Mouse (Mus musculus) ovary, postnatal 36 days (tissue): ENCODE measurements at regions not wholly inside any gene's neighbourhood (a gene's known extent, or its start where the extent isn't known, plus 50 kb on each side); places are given as distances from the start of the nearest gene placed in this dataset.

Experiments
- DNase-seq: peaks from one replicate; pipeline ENCODE4 v3.0.0; 2022; ENCODE audit warnings: low spot score, mixed read lengths

DNA sequence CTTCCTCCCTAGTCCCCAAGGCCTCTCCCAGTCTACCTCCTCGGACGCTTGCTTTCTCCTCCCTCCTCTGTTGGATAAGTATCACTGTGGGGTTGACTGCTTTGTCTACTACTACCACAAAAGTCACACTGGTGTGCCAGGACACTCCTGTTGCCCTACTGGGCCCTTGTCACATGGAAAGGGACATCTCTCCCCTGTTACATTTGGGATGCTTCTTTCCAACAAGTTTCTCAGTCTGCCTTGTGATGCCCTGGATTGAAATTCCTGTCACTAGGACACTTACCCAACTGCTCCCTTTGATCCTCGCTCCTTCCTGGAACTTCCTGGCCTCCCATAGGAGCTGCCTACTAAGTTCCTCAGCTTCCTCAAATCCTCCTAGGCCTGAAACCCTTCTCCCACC lies 501.9 kb upstream of the Nox3 start:
- no peak for DNase-seq

GRCm38 (mm10) chr17:4199698-4200153 lies 503.7 kb upstream of the Nox3 start:
- no peak for DNase-seq

DNA sequence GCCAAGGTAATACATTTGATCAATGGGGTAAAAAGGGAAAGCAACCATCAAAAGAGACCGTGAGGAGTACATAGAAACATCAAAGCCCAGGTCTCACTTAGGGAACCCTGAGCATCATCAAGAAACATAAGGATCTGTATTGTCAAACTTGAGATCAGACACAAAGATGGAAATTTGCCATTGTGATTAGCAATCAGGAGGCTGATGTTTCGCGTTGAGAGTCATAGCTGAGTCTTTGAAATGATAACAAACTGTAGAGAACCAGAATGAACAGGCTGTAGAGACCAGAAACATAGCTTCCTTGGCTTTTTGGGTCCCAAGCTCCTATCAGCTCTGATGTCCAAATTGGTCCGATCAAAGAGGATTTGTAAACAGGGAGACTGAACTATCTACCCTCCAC lies 505.2 kb upstream of the Nox3 start:
- no peak for DNase-seq

DNA sequence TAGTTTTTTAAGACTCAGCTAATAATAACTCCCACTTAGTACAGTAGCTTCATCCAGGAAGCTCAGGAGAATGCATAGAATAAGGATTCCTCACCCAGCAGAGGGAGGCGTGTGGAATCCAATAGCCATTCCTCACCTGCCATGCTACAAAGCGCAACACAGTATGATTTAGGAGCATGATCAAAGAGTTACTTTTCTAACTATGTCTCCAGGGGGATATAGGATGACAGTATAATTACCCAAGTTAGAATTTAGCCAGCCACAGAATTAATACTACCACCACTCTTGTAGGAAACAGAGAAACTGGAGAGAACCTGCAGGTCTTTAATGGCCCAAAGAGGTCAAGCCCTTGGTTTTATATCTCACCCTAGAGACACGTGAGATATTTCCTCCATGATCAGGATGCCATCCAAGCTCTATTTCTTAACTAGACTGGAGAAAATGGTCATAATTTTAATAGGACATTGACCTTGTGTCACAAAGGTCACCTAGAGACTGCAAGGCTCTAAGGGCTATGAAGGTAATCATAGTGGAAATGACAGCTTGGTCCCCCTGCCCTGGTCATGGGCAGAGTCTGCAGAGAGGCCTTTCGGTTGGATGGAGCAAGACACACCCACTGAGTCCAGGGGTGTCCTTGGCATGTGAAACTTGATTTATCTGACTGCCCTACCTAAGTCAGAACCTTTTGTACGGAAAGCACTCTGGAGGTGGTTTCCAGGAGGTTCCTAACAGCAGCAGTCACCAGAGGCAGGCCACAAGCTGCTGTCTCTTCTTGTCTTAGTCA lies 512.3 kb upstream of the Nox3 start:
- no peak for DNase-seq

DNA sequence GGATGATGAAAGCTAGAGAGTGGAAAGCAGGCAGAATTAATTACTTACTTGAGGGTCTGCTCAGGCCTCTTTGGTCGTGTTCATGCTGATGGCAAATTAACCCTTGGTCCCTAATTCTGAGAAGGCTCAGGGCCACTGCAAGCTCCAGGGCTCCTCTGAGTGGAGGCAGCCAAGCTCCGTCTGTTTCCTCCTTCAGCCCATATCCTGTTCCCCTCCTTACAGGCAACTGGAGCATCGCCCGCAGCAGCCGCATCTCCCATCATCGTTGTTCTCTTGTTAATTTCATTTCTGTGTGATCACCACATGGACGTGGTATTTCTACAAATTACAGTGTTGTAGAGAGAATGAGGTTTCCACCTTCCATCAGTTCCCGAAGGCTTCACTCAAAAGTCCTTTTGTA lies 513.6 kb upstream of the Nox3 start:
- DNase-seq, result no peak

- DNase-seq, result no peak
Measured at GRCm38 (mm10) chr17:4212586-4212985, 516.5 kb upstream of the Nox3 start.

- no peak for DNase-seq
Measured at GRCm38 (mm10) chr17:4214970-4215369, 518.9 kb upstream of the Nox3 start.

- DNase-seq, result no peak
Measured at GRCm38 (mm10) chr17:4216203-4216602, 520.1 kb upstream of the Nox3 start.

DNA sequence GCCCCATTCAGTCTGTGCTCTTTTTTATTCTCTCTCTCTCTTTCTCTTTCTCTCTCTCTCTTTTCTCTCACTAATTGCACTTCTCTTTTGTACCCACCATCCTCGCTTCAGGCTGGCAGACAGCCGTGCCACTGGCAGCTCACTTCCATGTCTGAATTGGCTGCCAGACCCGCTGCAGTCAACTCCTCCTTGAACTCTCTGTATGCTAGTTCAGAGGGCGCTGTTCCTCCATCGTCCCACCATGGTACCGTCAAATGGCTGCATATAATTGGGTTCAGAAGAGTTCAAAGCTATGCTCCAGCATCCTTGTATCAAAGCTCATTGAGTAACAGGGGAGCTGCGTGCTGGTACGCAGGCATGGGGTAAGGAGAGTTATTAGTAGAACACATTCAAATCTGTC lies 520.7 kb upstream of the Nox3 start:
- DNase-seq, result no peak

- no peak for DNase-seq
Measured at GRCm38 (mm10) chr17:4220661-4221360, 524.8 kb upstream of the Nox3 start.

DNA sequence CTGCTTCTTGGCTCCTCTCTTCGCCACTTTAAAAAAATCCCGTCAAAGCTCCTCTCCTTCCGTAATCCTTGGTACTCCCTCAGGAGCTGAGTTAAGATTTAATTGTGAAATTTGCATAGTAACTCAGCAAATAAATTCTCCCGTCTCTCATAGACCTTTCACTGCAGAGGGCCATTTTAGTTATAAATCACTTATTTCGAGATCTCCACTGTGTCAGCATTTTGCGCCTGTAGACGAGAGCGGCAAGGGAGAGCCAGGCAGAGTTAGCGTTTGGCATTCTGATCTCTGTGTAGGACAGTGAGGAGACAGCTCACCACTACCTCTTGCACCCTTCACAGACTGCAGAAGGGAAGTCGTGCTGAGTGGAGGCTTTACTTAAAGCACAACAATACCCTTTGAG lies 531.8 kb upstream of the Nox3 start:
- DNase-seq, result no peak

DNA sequence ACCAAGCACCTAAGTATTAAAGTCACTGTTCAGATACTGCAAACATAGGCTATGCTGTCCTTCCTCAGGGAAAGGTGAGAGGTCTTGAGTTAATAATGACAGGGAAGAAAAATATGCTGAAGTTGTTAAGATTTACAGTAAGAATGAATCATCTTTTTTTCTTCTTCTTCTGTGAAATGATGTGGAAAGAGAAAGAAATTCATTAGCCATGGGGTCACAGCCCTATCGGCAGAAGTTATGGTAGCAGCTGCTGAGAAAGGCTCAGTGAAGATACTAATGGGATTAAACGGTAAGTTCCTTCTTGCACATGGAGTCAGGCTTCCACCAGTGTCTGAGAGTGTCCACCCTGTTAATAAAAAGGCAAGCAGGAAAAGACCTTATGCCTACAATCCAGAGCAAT lies 533.9 kb upstream of the Nox3 start:
- DNase-seq, result no peak

DNA sequence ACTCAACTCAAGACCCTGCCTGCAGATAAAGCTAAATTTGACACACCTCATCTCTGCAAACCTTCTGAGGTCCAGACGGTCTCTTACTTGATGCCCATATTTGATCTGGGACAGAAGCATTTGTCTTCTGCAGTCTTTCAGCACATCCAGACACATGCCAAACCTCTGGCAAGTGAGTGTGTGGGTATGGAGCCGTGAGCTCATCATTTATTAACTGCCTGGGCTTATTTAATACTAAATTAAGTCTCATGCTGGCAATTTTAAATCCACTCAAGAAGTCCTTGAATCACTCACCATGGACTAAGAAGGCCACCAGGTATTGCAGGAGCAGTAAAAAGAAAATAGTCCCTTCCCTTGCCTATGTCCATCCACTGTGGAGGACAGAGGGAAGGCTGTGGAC lies 554.4 kb upstream of the Nox3 start:
- DNase-seq, result no peak

GRCm38 (mm10) chr17:4265471-4265870 lies 569.4 kb upstream of the Nox3 start:
- no peak for DNase-seq

DNA sequence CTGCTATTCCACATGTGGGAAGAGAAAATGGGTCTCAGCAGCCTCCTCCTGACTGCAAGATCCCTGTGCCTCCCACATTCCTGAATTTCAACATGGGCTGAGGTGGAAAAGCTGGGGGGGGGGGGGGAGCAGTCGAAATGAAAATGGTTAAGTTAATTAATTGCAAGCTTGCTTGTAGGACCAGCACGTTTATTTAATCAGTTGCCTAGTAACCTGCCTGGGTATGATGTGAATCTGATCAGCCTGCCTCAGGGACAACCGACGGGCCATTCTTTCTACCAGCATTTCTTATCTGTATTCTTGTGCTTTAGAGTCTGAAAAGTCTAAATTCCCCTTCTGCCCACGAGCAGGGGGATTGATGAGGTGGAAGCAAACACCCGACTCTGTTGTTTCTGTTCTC lies 569.9 kb upstream of the Nox3 start:
- DNase-seq, result no peak

- no peak for DNase-seq
Measured at GRCm38 (mm10) chr17:4266487-4266886, 570.4 kb upstream of the Nox3 start.

DNA sequence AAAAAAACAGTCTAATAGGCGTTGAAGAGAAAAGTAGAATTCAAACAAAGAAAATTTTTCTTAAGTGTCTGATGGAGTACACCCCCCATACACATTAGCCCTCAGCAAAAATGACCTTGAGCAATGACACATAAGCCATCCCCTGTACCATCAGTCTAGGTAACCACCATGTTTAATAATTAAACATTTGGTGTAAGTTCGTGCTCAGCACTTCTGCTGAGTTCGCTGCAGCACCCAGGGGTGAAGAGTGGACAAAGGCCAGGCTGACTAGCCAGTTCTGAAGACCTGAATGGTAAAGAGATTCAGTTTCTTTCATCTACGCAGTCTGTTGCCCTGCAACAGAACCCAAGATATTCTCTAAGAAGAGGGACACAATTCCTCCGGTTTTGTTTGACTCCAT lies 572.3 kb upstream of the Nox3 start:
- no peak for DNase-seq

- DNase-seq, result no peak
Measured at GRCm38 (mm10) chr17:4272456-4272855, 576.4 kb upstream of the Nox3 start.

- no peak for DNase-seq
Measured at GRCm38 (mm10) chr17:4276722-4277121, 580.7 kb upstream of the Nox3 start.

DNA sequence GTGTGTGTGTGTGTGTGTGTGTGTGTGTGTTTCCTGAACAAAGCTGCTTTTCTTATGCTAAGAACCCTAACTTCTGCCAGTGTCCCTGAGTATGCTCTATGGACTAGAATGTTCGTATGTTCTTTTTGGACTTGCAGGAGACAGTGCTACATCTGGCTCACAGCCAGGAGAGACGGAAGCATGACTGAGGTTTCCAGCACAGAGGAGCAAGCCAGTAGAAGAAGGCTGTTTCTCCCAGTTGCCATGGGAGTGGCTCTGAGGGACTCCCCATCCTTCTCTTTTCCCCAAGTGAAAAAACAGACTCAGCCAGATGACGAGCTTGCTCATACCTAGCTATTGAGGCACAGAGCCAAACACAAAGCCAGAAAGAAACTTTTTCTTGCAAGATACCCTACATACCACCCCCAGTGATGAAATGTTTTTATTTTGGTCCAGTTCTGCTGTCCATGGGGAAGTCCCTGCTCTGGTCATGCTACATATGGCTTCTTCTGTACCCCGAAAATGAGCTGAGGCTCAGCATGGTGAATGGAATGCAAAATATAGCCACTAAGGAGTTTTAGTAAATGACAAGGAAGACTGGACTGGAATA lies 582.3 kb upstream of the Nox3 start:
- no peak for DNase-seq

GRCm38 (mm10) chr17:4281451-4281850 lies 585.4 kb upstream of the Nox3 start:
- DNase-seq, result no peak

DNA sequence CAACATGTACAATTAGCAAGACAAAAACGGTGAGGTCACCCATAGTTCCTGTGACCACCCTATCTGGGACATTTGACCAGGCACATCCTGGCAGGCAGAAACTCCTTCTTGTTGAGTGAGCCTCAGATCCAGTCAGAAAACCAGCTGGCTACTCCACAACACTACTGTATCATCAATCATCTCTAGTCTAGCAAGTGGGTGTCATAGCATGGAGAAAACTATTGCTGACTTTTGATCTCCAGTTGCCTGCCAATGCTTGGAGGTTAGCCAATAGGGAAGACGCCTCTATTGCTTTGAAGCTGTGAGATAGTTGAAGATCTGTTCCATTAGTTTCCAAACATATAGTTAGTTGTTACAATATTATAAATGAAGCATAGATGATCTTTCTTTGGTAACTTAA lies 595.4 kb upstream of the Nox3 start:
- DNase-seq, result no peak

DNA sequence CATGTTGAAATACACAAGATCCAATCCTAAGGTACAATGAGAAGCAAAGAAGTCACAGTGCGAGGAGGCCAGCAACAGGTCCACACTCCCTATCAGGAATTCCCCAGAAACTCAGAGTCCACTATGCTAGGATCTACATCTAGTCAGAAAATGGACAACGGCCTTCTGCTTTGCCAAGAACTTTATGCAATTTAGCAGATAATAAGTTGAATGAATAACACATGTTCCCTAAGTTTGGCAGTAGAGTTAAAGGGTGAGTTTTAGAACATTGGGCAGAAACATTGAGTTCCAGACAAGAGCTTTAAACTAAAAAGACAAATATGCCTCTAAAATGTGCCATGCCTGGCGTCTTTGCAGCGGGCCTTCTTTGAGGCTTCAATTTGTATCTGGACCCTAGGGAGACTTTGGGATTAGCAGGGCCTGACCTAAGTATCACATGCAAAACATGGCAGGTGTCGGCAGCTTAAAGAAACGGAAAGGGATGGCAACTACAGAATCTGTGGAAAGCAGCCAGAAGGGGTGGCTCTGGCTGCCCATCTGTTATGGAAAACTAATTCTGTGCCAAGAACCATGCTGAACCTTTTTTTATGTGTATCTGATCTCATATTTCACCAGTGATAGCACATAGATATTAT lies 600.6 kb upstream of the Nox3 start:
- no peak for DNase-seq
